Mouse (Mus musculus) olfactory bulb, adult 2 months (tissue): ENCODE data around the gene Tmem8b. TPM values are rescaled to one million over a fixed set of nuclear protein-coding genes. Genes with fewer than 3 reads are reported as not detected.
A peak's percentile ranks its signal among the peaks of the same experiment; 100 is the strongest.

Source experiments
- H3K27ac ChIP-seq: fragments of 200-500 bp; 2 replicates; pipeline ENCODE4 v1.5.1; 2012; ENCODE audit warnings: low read depth, low read length; ENCODE audit not compliant: insufficient read depth
- H3K4me1 ChIP-seq: fragments of 200-500 bp; 2 replicates; pipeline ENCODE4 v1.6.1; 2012; ENCODE audit warnings: low read length; ENCODE audit not compliant: control insufficient read depth, insufficient read depth
- H3K4me3 ChIP-seq: fragments of 200-500 bp; 2 replicates; pipeline ENCODE4 v1.5.1; 2012; ENCODE audit warnings: mild to moderate bottlenecking, low read depth, low read length, moderate library complexity; ENCODE audit not compliant: insufficient read depth
- CTCF ChIP-seq: fragments of 200-500 bp; IDR thresholded peaks from 2 replicates; pipeline ENCODE4 v1.5.1; 2012; ENCODE audit warnings: low read depth, mild to moderate bottlenecking, low read length, moderate library complexity; ENCODE audit not compliant: insufficient read depth
- POLR2A ChIP-seq: fragments of 200-500 bp; IDR thresholded peaks from 2 replicates; pipeline ENCODE4 v1.6.1; 2012; ENCODE audit warnings: mild to moderate bottlenecking, low read depth, low read length, moderate library complexity; ENCODE audit not compliant: insufficient read depth
- WGBS: fragments of 180-500 bp; shearing (Covaris S2); methylation state at CpG from one replicate; pipeline ENCODE4 v1.1.7; 2018; 5-methylcytosine and 5-hydroxymethylcytosine counted together
- polyA plus RNA-seq: library from polyadenylated mRNA; stranded (reverse); fragments of >200 nt; gene quantifications from 2 replicates; pipeline ENCODE4 v1.2.4, GENCODE M21; 2012; ENCODE audit warnings: low replicate concordance; ENCODE audit not compliant: missing spikeins, insufficient read depth, insufficient read length

Tmem8b gene
- polyA plus RNA-seq, 1 experiment: not detected

- Histone ChIP-seq H3K4me3 (peak overlapping the region; percentile 74), H3K27ac (peak overlapping the region; percentile 76)
- 3% methylated on average over 34 of the region's 34 CpGs for WGBS
Observed at GRCm38 (mm10) chr4:43655656-43656338, 13.0 kb upstream of the Tmem8b start.

GRCm38 (mm10) chr4:43656339-43657109, 12.2 kb upstream of the Tmem8b start, which contains the start of gene Hint2:
Gene Hint2 (minus strand): TSS chr4:43656466.
- Histone ChIP-seq H3K4me3 (peak within 1 kb of the TSS; percentile 74), H3K27ac (peak within 1 kb of the TSS; percentile 89), H3K4me1 (peaks cover 9% of the 10 kb centered on the region; the same call in 1 of the 2 replicates)
- TF ChIP-seq POLR2A: peak; percentile 98
- no peak for TF ChIP-seq CTCF
- under 1% methylated on average over 34 of the region's 34 CpGs for WGBS

More at GRCm38 (mm10) chr4:43655656-43656338, 13.0 kb upstream of the Tmem8b start:
- H3K4me1 ChIP-seq: peaks cover 9% of the 10 kb centered on the region; the same call in 1 of the 2 replicates
- TF ChIP-seq CTCF (no peak), POLR2A (no peak)

GRCm38 (mm10) chr4:43657146-43657545, 11.6 kb upstream of the Tmem8b start:
- H3K4me1 ChIP-seq: peaks cover 9% of the 10 kb centered on the region; the same call in 1 of the 2 replicates
- 51% methylated on average over 4 of the region's 4 CpGs for WGBS
- H3K27ac ChIP-seq: no peak overlapping the region
- TF ChIP-seq CTCF (no peak), POLR2A (no peak)
- no peak overlapping the region for H3K4me3 ChIP-seq

- Histone ChIP-seq H3K27ac (no peak overlapping the region), H3K4me1 (peaks cover 14% of the 10 kb centered on the region), H3K4me3 (no peak overlapping the region)
- TF ChIP-seq POLR2A: no peak
- no peak for TF ChIP-seq CTCF
- WGBS: 30% methylated on average over 4 of the region's 4 CpGs
Observed at GRCm38 (mm10) chr4:43666412-43666811, 2.4 kb upstream of the Tmem8b start.

- WGBS: under 1% methylated on average over 23 of the region's 25 CpGs
- peaks cover 22% of the 10 kb centered on the region for H3K4me1 ChIP-seq
- TF ChIP-seq CTCF (no peak), POLR2A (no peak)
- peak overlapping the region; percentile 79 for H3K4me3 ChIP-seq
- H3K27ac ChIP-seq: 0 out of 2 replicates have a peak overlapping the region, but pooled peaks have one; percentile 29
Observed at GRCm38 (mm10) chr4:43669428-43669794, 640 bp downstream of the Tmem8b start.

- 8% methylated on average over 2 of the region's 2 CpGs for WGBS
- H3K27ac ChIP-seq: no peak overlapping the region
- no peak overlapping the region for H3K4me3 ChIP-seq
- peaks cover 22% of the 10 kb centered on the region for H3K4me1 ChIP-seq
- TF ChIP-seq POLR2A: no peak
- TF ChIP-seq CTCF: peak; percentile 43; the same call in 1 of the 2 replicates
Observed at GRCm38 (mm10) chr4:43672070-43672469, 3.3 kb downstream of the Tmem8b start.

- 83% methylated on average over 8 of the region's 8 CpGs for WGBS
- H3K27ac ChIP-seq: no peak overlapping the region
- no peak for TF ChIP-seq CTCF
- TF ChIP-seq POLR2A: no peak
- no peak overlapping the region for H3K4me3 ChIP-seq
- peaks cover 17% of the 10 kb centered on the region for H3K4me1 ChIP-seq
Observed at GRCm38 (mm10) chr4:43673703-43674102, 4.9 kb downstream of the Tmem8b start.

GRCm38 (mm10) chr4:43674974-43675373, 6.2 kb downstream of the Tmem8b start:
- WGBS: 76% methylated on average over 5 of the region's 5 CpGs
- Histone ChIP-seq H3K27ac (no peak overlapping the region), H3K4me1 (peaks cover 13% of the 10 kb centered on the region), H3K4me3 (no peak overlapping the region)
- TF ChIP-seq CTCF: no peak
- TF ChIP-seq POLR2A: no peak

- WGBS: 78% methylated on average over 4 of the region's 4 CpGs
- no peak overlapping the region for H3K4me3 ChIP-seq
- TF ChIP-seq POLR2A: no peak
- no peak for TF ChIP-seq CTCF
- H3K4me1 ChIP-seq: peaks cover 12% of the 10 kb centered on the region
- no peak overlapping the region for H3K27ac ChIP-seq
Observed at GRCm38 (mm10) chr4:43675608-43676007, 6.8 kb downstream of the Tmem8b start.
